Mouse (Mus musculus): ENCODE data around the gene Tgm4. TPM values are rescaled to one million over a fixed set of nuclear protein-coding genes. Genes with fewer than 3 reads are reported as not detected.

The Tgm4 gene
- polyA plus RNA-seq, 1 experiment from 2014 or later: 0.43 TPM

GRCm38 (mm10) chr9:123079149-123079548, 44.6 kb downstream of the Tgm4 start:
- H3K27me3 ChIP-seq (ENCODE audit: poor library complexity, severe bottlenecking): no peaks in the 10 kb centered on the region
- 93% methylated on average over 5 of the region's 5 CpGs for WGBS
- H3K36me3 ChIP-seq (replicated peaks): peaks cover 100% of the 10 kb centered on the region
- H3K9me3 ChIP-seq: no peaks in the 10 kb centered on the region
- H3K4me1 ChIP-seq: no peaks in the 10 kb centered on the region
- no peak for DNase-seq (ENCODE audit: extremely low spot score, low spot score)
- H3K4me3 ChIP-seq: no peak overlapping the region
- no peak overlapping the region for H3K27ac ChIP-seq

- 93% methylated on average over 7 of the region's 7 CpGs for WGBS
- no peaks in the 10 kb centered on the region for H3K9me3 ChIP-seq
- H3K4me1 ChIP-seq: no peaks in the 10 kb centered on the region
- no peak for DNase-seq (ENCODE audit: extremely low spot score, low spot score)
- H3K4me3 ChIP-seq: no peak overlapping the region
- H3K36me3 ChIP-seq (replicated peaks): peaks cover 100% of the 10 kb centered on the region
- no peak overlapping the region for H3K27ac ChIP-seq
- H3K27me3 ChIP-seq (ENCODE audit: poor library complexity, severe bottlenecking): no peaks in the 10 kb centered on the region
Measured at GRCm38 (mm10) chr9:123080355-123080754, 45.8 kb downstream of the Tgm4 start.

- no peak for DNase-seq (ENCODE audit: extremely low spot score, low spot score)
- Histone ChIP-seq H3K36me3 (replicated peaks) (peaks cover 100% of the 10 kb centered on the region), H3K9me3 (no peaks in the 10 kb centered on the region), H3K4me3 (no peak overlapping the region), H3K27me3 (ENCODE audit: poor library complexity, severe bottlenecking) (no peaks in the 10 kb centered on the region), H3K4me1 (no peaks in the 10 kb centered on the region), H3K27ac (no peak overlapping the region)
- 74% methylated on average over 1 of the region's 1 CpGs for WGBS
Measured at GRCm38 (mm10) chr9:123080796-123081195, 46.3 kb downstream of the Tgm4 start.

- Histone ChIP-seq H3K9me3 (no peaks in the 10 kb centered on the region), H3K4me3 (no peak overlapping the region), H3K27ac (no peak overlapping the region), H3K36me3 (replicated peaks) (peaks cover 100% of the 10 kb centered on the region), H3K27me3 (ENCODE audit: poor library complexity, severe bottlenecking) (no peaks in the 10 kb centered on the region), H3K4me1 (no peaks in the 10 kb centered on the region)
- WGBS: 86% methylated on average over 1 of the region's 1 CpGs
- no peak for DNase-seq (ENCODE audit: extremely low spot score, low spot score)
Measured at GRCm38 (mm10) chr9:123085373-123085772, 50.8 kb downstream of the Tgm4 start.

GRCm38 (mm10) chr9:123087558-123087957, 53.0 kb downstream of the Tgm4 start:
- DNase-seq (ENCODE audit: extremely low spot score, low spot score): no peak
- Histone ChIP-seq H3K27ac (no peak overlapping the region), H3K4me3 (no peak overlapping the region), H3K4me1 (no peaks in the 10 kb centered on the region), H3K27me3 (ENCODE audit: poor library complexity, severe bottlenecking) (no peaks in the 10 kb centered on the region), H3K36me3 (replicated peaks) (peaks cover 99% of the 10 kb centered on the region), H3K9me3 (no peaks in the 10 kb centered on the region)
- 84% methylated on average over 3 of the region's 3 CpGs for WGBS

- H3K9me3 ChIP-seq: no peaks in the 10 kb centered on the region
- H3K4me1 ChIP-seq: no peaks in the 10 kb centered on the region
- DNase-seq (ENCODE audit: extremely low spot score, low spot score): no peak
- WGBS: 95% methylated on average over 4 of the region's 4 CpGs
- H3K4me3 ChIP-seq: no peak overlapping the region
- peaks cover 93% of the 10 kb centered on the region for H3K36me3 ChIP-seq (replicated peaks)
- no peaks in the 10 kb centered on the region for H3K27me3 ChIP-seq (ENCODE audit: poor library complexity, severe bottlenecking)
- H3K27ac ChIP-seq: no peak overlapping the region
Measured at GRCm38 (mm10) chr9:123090844-123091243, 56.3 kb downstream of the Tgm4 start.

- DNase-seq (ENCODE audit: extremely low spot score, low spot score): no peak
- H3K27me3 ChIP-seq (ENCODE audit: poor library complexity, severe bottlenecking): no peaks in the 10 kb centered on the region
- H3K27ac ChIP-seq: no peak overlapping the region
- H3K4me3 ChIP-seq: no peak overlapping the region
- no peaks in the 10 kb centered on the region for H3K4me1 ChIP-seq
- peaks cover 89% of the 10 kb centered on the region for H3K36me3 ChIP-seq (replicated peaks)
- WGBS: 95% methylated on average over 16 of the region's 16 CpGs
- no peaks in the 10 kb centered on the region for H3K9me3 ChIP-seq
Measured at GRCm38 (mm10) chr9:123099631-123100455, 65.3 kb downstream of the Tgm4 start.

- H3K27ac ChIP-seq: no peak overlapping the region
- H3K4me3 ChIP-seq: no peak overlapping the region
- H3K36me3 ChIP-seq (replicated peaks): peaks cover 67% of the 10 kb centered on the region
- no peaks in the 10 kb centered on the region for H3K9me3 ChIP-seq
- H3K4me1 ChIP-seq: no peaks in the 10 kb centered on the region
- H3K27me3 ChIP-seq (ENCODE audit: poor library complexity, severe bottlenecking): no peaks in the 10 kb centered on the region
- no peak for DNase-seq (ENCODE audit: extremely low spot score, low spot score)
Measured at GRCm38 (mm10) chr9:123103425-123103824, 68.9 kb downstream of the Tgm4 start.

GRCm38 (mm10) chr9:123104362-123104761, 69.8 kb downstream of the Tgm4 start:
- Histone ChIP-seq H3K27me3 (ENCODE audit: poor library complexity, severe bottlenecking) (no peaks in the 10 kb centered on the region), H3K27ac (no peak overlapping the region), H3K4me1 (no peaks in the 10 kb centered on the region), H3K9me3 (no peaks in the 10 kb centered on the region), H3K4me3 (no peak overlapping the region), H3K36me3 (replicated peaks) (peaks cover 67% of the 10 kb centered on the region)
- no peak for DNase-seq (ENCODE audit: extremely low spot score, low spot score)

- no peak overlapping the region for H3K27ac ChIP-seq
- H3K4me1 ChIP-seq: peaks cover 11% of the 10 kb centered on the region
- H3K27me3 ChIP-seq (ENCODE audit: poor library complexity, severe bottlenecking): no peaks in the 10 kb centered on the region
- peaks cover 45% of the 10 kb centered on the region for H3K36me3 ChIP-seq (replicated peaks)
- WGBS: 94% methylated on average over 4 of the region's 4 CpGs
- H3K9me3 ChIP-seq: no peaks in the 10 kb centered on the region
- H3K4me3 ChIP-seq: no peak overlapping the region
- DNase-seq (ENCODE audit: extremely low spot score, low spot score): no peak
Measured at GRCm38 (mm10) chr9:123107186-123107585, 72.7 kb downstream of the Tgm4 start.

GRCm38 (mm10) chr9:123109188-123109587, 74.7 kb downstream of the Tgm4 start:
- DNase-seq (ENCODE audit: extremely low spot score, low spot score): no peak
- Histone ChIP-seq H3K4me3 (no peak overlapping the region), H3K27ac (no peak overlapping the region), H3K36me3 (replicated peaks) (peaks cover 31% of the 10 kb centered on the region), H3K4me1 (peaks cover 21% of the 10 kb centered on the region), H3K9me3 (no peaks in the 10 kb centered on the region), H3K27me3 (ENCODE audit: poor library complexity, severe bottlenecking) (no peaks in the 10 kb centered on the region)
- 93% methylated on average over 7 of the region's 7 CpGs for WGBS

GRCm38 (mm10) chr9:123111751-123112221, 77.3 kb downstream of the Tgm4 start:
- Histone ChIP-seq H3K4me1 (peaks cover 29% of the 10 kb centered on the region), H3K36me3 (replicated peaks) (peaks cover 33% of the 10 kb centered on the region), H3K4me3 (peak overlapping the region; percentile 97), H3K27ac (peak overlapping the region; percentile 97), H3K27me3 (ENCODE audit: poor library complexity, severe bottlenecking) (no peaks in the 10 kb centered on the region), H3K9me3 (no peaks in the 10 kb centered on the region)
- 68% methylated on average over 8 of the region's 8 CpGs for WGBS
- no peak for DNase-seq (ENCODE audit: extremely low spot score, low spot score)

- Histone ChIP-seq H3K27me3 (ENCODE audit: poor library complexity, severe bottlenecking) (no peaks in the 10 kb centered on the region), H3K9me3 (no peaks in the 10 kb centered on the region), H3K4me3 (peak within 1 kb of the TSS; percentile 97), H3K4me1 (peaks cover 29% of the 10 kb centered on the region), H3K36me3 (replicated peaks) (peaks cover 36% of the 10 kb centered on the region), H3K27ac (peak within 1 kb of the TSS; percentile 97)
- peak; percentile 85 for DNase-seq (ENCODE audit: extremely low spot score, low spot score)
- WGBS: under 1% methylated on average over 79 of the region's 79 CpGs
Measured at GRCm38 (mm10) chr9:123112805-123113521, 78.4 kb downstream of the Tgm4 start, which contains the start of the genes Zdhhc3 and Exosc7. Gene Zdhhc3, minus strand, starts transcription at chr9:123113205. Gene Exosc7, plus strand, starts transcription at chr9:123113215.

Measured in forebrain, embryonic 10.5 days (tissue).